Mouse (Mus musculus) stomach, embryonic 16.5 days (tissue): ENCODE results near the gene Adcy1. TPM values are rescaled to one million over a fixed set of nuclear protein-coding genes. Genes with fewer than 3 reads are reported as not detected.
A peak's percentile ranks its signal among the peaks of the same experiment; 100 is the strongest.

Experiments used
- ATAC-seq: fragments of 200-750 bp; cut with Nextera tagmentation; 2 replicates; pipeline ENCODE4 v1.8.0; 2017; ENCODE audit warnings: moderate number of reproducible peaks, moderate TSS enrichment; ENCODE audit not compliant: insufficient read depth, low FRiP score
- H3K27ac ChIP-seq: fragments of 300-500 bp; sonication (generic); 2 replicates; pipeline ENCODE4 v1.5.1; 2014; ENCODE audit warnings: low read length
- H3K27me3 ChIP-seq: fragments of 300-500 bp; sonication (generic); 2 replicates; pipeline ENCODE4 v1.6.1; 2014; ENCODE audit warnings: low read length, control low read depth, mixed read lengths; ENCODE audit not compliant: control insufficient read depth, insufficient read depth
- H3K36me3 ChIP-seq: fragments of 300-500 bp; sonication (generic); 2 replicates; pipeline ENCODE4 v1.6.1; 2014; ENCODE audit warnings: low read length; ENCODE audit not compliant: control insufficient read depth, insufficient read depth
- H3K4me1 ChIP-seq: fragments of 300-500 bp; sonication (generic); 2 replicates; pipeline ENCODE4 v1.6.1; 2014; ENCODE audit warnings: low read length, control low read depth, mixed read lengths; ENCODE audit not compliant: control insufficient read depth, insufficient read depth
- H3K4me2 ChIP-seq: fragments of 300-500 bp; sonication (generic); 2 replicates; pipeline ENCODE4 v1.6.1; 2014; ENCODE audit warnings: low read depth, low read length, mixed read lengths
- H3K4me3 ChIP-seq: fragments of 300-500 bp; sonication (generic); replicated peaks from 2 replicates; pipeline ENCODE4 v1.5.1; 2014; ENCODE audit warnings: mild to moderate bottlenecking, low read length
- H3K9ac ChIP-seq: fragments of 300-500 bp; sonication (generic); 2 replicates; pipeline ENCODE4 v1.6.1; 2014; ENCODE audit warnings: low read length
- H3K9me3 ChIP-seq: fragments of 300-500 bp; sonication (generic); replicated peaks from 2 replicates; pipeline ENCODE4 v1.6.1; 2016; ENCODE audit warnings: low read length, control low read depth; ENCODE audit not compliant: control insufficient read depth
- WGBS: fragments of 180-500 bp; shearing (Covaris S2); extraction: QIAGEN DNeasy Blood & Tissue Kit; methylation state at CpG from one replicate; pipeline ENCODE4 v1.1.7; 2014; 5-methylcytosine and 5-hydroxymethylcytosine counted together
- polyA plus RNA-seq: library from polyadenylated mRNA; unstranded; fragments of >200 nt; fragmentation: Nextera tagmentation; extraction: Ambion mirVana; gene quantifications from 2 replicates; pipeline ENCODE4 v1.2.1, GENCODE M21; 2015

Gene Adcy1
- polyA plus RNA-seq, 1 experiment from 2014 or later: 2.2 TPM

GRCm38 (mm10) chr11:7150511-7150910, 87.2 kb downstream of the Adcy1 start:
- no peaks in the 10 kb centered on the region for H3K36me3 ChIP-seq
- no peak overlapping the region for H3K4me2 ChIP-seq
- ATAC-seq: no peak
- H3K4me1 ChIP-seq: no peaks in the 10 kb centered on the region
- no peaks in the 10 kb centered on the region for H3K27me3 ChIP-seq
- H3K9ac ChIP-seq: no peak overlapping the region
- H3K27ac ChIP-seq: no peak overlapping the region
- no peak overlapping the region for H3K4me3 ChIP-seq
- WGBS: 89% methylated on average over 8 of the region's 8 CpGs
- no peaks in the 10 kb centered on the region for H3K9me3 ChIP-seq

GRCm38 (mm10) chr11:7152371-7152770, 89.1 kb downstream of the Adcy1 start:
- ATAC-seq: no peak
- no peak overlapping the region for H3K4me2 ChIP-seq
- no peak overlapping the region for H3K4me3 ChIP-seq
- H3K27ac ChIP-seq: no peak overlapping the region
- 90% methylated on average over 12 of the region's 12 CpGs for WGBS
- H3K9me3 ChIP-seq: no peaks in the 10 kb centered on the region
- no peaks in the 10 kb centered on the region for H3K36me3 ChIP-seq
- H3K4me1 ChIP-seq: no peaks in the 10 kb centered on the region
- no peaks in the 10 kb centered on the region for H3K27me3 ChIP-seq
- no peak overlapping the region for H3K9ac ChIP-seq

DNA sequence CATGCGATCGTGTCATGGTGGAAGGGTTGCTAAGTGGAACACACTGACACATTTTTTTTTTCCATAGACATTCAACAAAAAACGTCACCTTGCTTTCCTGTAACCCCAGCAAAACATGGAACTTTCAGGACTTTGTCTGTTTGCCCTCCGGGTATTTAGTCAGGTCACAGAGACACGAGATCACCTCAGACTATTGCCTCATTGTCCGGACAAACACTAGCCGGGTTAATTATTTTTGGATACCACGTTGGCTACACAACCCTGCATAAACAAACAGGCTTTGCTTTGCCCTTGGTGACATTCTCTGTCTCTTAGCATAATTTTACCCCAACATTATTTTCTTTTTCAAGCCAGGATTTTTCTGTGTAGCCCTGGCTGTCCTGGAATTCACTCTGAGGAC, 89.8 kb downstream of the Adcy1 start:
- WGBS: 64% methylated on average over 8 of the region's 8 CpGs
- no peak for ATAC-seq
- H3K9ac ChIP-seq: no peak overlapping the region
- no peaks in the 10 kb centered on the region for H3K27me3 ChIP-seq
- no peak overlapping the region for H3K27ac ChIP-seq
- no peaks in the 10 kb centered on the region for H3K9me3 ChIP-seq
- no peaks in the 10 kb centered on the region for H3K4me1 ChIP-seq
- no peak overlapping the region for H3K4me2 ChIP-seq
- no peak overlapping the region for H3K4me3 ChIP-seq
- H3K36me3 ChIP-seq: no peaks in the 10 kb centered on the region

- Histone ChIP-seq H3K9ac (no peak overlapping the region), H3K9me3 (no peaks in the 10 kb centered on the region), H3K4me2 (no peak overlapping the region), H3K4me1 (peaks cover 13% of the 10 kb centered on the region), H3K36me3 (no peaks in the 10 kb centered on the region), H3K27ac (no peak overlapping the region), H3K27me3 (no peaks in the 10 kb centered on the region), H3K4me3 (no peak overlapping the region)
- WGBS: 52% methylated on average over 4 of the region's 4 CpGs
- no peak for ATAC-seq
Measured at GRCm38 (mm10) chr11:7156427-7156826, 93.1 kb downstream of the Adcy1 start.

DNA sequence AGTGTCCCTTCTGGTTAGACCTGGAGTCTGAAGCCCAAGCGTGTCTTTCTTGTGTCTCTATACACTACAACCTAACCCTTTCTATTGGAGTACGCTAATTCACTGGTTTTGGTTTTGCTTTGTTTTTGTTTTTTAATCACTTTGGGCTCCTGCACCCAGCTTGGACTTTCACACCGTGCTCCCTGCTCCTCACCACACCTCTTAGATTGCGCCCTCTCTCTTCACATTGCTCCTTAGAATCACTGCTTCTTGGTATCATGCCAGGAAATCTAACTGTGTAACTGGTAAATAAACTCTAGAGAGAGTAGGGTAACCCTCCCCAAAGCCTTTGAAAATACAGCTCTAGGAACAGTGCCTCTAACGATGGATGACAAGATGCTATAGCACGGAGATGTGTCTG, 94.9 kb downstream of the Adcy1 start:
- 77% methylated on average over 6 of the region's 6 CpGs for WGBS
- H3K36me3 ChIP-seq: no peaks in the 10 kb centered on the region
- no peak for ATAC-seq
- H3K4me3 ChIP-seq: no peak overlapping the region
- H3K4me1 ChIP-seq: peaks cover 13% of the 10 kb centered on the region
- H3K27me3 ChIP-seq: no peaks in the 10 kb centered on the region
- H3K4me2 ChIP-seq: no peak overlapping the region
- H3K9ac ChIP-seq: no peak overlapping the region
- H3K9me3 ChIP-seq: no peaks in the 10 kb centered on the region
- H3K27ac ChIP-seq: no peak overlapping the region

DNA sequence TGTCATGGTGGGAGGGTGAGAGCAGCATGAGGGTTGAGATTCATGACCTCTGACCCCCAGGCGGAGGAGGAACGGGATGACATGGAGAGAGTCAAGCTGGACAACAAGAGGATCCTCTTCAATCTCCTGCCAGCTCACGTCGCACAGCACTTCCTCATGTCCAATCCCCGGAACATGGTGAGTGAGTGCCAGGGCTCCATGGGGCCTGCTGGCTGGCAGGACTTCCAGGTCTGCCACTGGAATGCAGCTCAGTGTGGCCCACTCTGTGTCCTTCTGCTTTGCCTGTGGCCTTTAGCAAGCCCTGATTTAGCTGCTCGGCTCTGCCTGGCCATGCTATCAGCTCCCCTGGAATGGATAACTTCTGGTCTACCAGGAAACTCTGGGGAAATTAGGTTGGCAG, 96.9 kb downstream of the Adcy1 start:
- peak overlapping the region; percentile 6; the same call in 1 of the 2 replicates for H3K9ac ChIP-seq
- H3K27ac ChIP-seq: peak overlapping the region; percentile 87
- no peaks in the 10 kb centered on the region for H3K36me3 ChIP-seq
- no peak overlapping the region for H3K4me2 ChIP-seq
- H3K4me1 ChIP-seq: peaks cover 13% of the 10 kb centered on the region
- 52% methylated on average over 6 of the region's 6 CpGs for WGBS
- ATAC-seq: no peak; the same call in 1 of the 2 replicates
- H3K9me3 ChIP-seq: no peaks in the 10 kb centered on the region
- no peaks in the 10 kb centered on the region for H3K27me3 ChIP-seq
- no peak overlapping the region for H3K4me3 ChIP-seq

- ATAC-seq: peak; percentile 89
- WGBS: 17% methylated on average over 4 of the region's 4 CpGs
Measured at GRCm38 (mm10) chr11:7160637-7161101, 97.4 kb downstream of the Adcy1 start.

DNA sequence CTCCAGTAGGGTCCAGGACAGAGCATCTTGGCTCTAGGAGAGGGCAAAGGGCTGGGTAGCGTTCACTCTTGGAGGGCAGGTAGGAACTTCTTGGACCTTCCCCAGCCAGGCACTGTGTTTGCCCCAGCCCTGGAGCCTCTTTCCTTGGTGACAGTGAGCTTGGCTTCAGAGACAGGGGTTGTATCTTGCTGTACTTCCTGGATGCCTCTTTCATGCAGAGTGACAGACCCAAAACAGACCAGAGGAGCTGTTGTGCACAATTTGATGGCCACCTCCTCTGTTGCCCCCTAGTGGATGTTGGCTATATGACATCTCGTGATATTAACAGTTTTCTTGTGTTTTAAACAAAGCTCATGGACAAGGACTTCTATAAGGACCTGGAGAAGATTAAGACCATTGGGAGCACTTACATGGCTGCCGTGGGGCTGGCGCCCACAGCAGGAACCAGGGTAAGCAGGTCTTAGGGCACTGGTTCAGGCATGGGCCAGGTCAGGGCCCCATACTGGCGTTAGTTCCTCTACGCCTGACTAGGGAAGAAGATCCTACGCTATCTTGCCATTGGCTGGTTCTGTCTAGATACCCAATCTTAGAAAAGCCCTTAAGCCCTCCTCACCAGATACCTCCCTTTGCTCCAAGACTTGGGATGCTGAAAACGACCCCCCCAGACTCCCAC, 98.3 kb downstream of the Adcy1 start:
- no peak overlapping the region for H3K27ac ChIP-seq
- ATAC-seq: peak; percentile 39; the same call in 1 of the 2 replicates
- H3K4me3 ChIP-seq: no peak overlapping the region
- H3K4me1 ChIP-seq: peaks cover 13% of the 10 kb centered on the region
- no peaks in the 10 kb centered on the region for H3K36me3 ChIP-seq
- no peak overlapping the region for H3K4me2 ChIP-seq
- H3K9me3 ChIP-seq: no peaks in the 10 kb centered on the region
- H3K9ac ChIP-seq: no peak overlapping the region
- H3K27me3 ChIP-seq: no peaks in the 10 kb centered on the region
- WGBS: 80% methylated on average over 8 of the region's 8 CpGs

More at GRCm38 (mm10) chr11:7160637-7161101, 97.4 kb downstream of the Adcy1 start:
- Histone ChIP-seq H3K27me3 (no peaks in the 10 kb centered on the region), H3K9ac (peak overlapping the region; percentile 6; the same call in 1 of the 2 replicates), H3K4me3 (no peak overlapping the region), H3K9me3 (no peaks in the 10 kb centered on the region), H3K4me2 (no peak overlapping the region), H3K27ac (peak overlapping the region; percentile 87), H3K36me3 (no peaks in the 10 kb centered on the region), H3K4me1 (peaks cover 13% of the 10 kb centered on the region)

DNA sequence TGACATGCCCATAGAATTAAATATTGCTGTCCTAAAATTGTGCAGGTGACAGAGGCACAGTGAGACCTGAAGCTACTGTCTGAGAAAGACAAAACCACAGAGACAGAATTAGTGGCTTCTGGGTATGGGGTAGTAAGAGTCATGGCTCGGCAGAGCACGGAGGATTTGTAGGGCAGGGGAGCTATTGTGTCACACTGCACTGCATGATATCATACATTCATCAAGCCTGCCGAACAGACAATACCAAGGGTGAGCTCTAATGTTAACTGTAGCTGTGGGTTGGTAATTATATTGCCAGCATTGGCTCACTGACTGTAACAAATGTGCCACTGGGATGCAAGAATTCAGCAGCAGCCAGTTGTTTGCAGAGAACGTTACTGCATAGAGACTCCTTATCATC, 101.1 kb downstream of the Adcy1 start:
- peaks cover 13% of the 10 kb centered on the region for H3K4me1 ChIP-seq
- no peak overlapping the region for H3K9ac ChIP-seq
- H3K4me2 ChIP-seq: no peak overlapping the region
- H3K4me3 ChIP-seq: no peak overlapping the region
- 73% methylated on average over 4 of the region's 4 CpGs for WGBS
- H3K27me3 ChIP-seq: no peaks in the 10 kb centered on the region
- H3K36me3 ChIP-seq: no peaks in the 10 kb centered on the region
- H3K27ac ChIP-seq: no peak overlapping the region
- no peak for ATAC-seq
- H3K9me3 ChIP-seq: no peaks in the 10 kb centered on the region
